Mouse (Mus musculus) retina, postnatal 1 day (tissue): ENCODE data around the gene Mbtps1.

Experiments used
- DNase-seq: peaks from one replicate; pipeline ENCODE4 v3.0.0-alpha.2; 2012

The Mbtps1 gene

DNA sequence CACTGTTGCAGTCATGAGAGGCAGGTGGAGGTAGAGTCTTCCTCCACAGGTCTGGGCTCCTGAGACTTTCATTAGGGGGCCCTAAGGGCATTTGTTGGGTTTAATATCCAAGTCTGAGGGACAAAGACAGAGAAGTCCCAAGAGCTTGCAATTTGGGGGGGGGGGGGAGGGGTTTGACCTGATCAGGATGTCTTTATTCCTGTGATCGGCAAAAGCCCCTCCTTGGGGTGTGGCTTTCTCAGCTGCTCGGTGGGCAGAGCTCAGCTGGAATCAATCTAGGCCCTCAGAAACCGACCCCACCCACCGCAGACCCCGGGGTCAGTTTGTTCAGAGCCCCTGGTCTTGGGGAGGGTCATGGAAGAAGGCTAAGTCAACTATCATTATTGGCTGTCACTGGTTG lies 56.9 kb downstream of the Mbtps1 start, which contains the start of gene Slc38a8:
Slc38a8 (minus strand) TSS at position 101 of the 400 bp plus-strand sequence.
- DNase-seq, result no peak

DNA sequence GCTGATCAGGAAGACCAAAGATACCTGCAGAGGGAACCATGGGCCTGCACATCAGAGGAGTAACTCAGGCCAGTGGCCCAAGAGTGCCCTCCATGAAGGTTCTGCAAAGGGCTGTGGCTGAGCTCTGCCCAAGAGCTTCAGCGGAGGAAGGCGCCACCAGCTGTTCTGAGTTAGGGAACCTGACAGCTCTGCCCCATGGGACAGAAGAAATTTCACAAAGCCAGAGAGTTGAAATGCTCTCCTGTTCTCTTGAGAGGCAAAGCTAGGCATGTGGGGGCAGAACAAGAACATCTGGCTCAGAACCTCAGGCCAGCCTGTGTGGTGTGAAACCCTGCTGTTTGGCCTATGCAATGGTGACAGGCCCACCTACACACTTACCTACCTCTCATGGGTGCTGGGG lies 58.7 kb downstream of the Mbtps1 start:
- no peak for DNase-seq

DNA sequence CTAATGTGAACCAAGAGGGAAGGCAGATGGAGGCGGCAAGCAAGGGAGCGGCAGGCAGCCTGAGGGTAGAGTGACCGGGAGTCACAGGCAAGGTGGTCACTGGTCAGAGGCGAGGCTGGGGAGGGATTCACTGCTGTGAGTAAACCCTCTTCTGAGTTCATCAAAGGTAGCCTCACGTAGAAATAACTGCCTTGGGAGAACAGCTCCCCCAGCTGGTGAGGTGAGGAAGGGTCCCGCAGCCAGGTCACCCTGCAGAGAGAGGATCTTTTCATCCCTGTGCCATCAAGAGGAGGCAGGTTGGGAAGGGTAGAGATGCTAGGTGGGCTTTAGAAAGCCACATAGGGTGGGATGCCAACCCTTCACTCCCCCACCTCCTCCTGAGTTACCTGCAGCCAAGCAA lies 61.7 kb downstream of the Mbtps1 start:
- no peak for DNase-seq

DNA sequence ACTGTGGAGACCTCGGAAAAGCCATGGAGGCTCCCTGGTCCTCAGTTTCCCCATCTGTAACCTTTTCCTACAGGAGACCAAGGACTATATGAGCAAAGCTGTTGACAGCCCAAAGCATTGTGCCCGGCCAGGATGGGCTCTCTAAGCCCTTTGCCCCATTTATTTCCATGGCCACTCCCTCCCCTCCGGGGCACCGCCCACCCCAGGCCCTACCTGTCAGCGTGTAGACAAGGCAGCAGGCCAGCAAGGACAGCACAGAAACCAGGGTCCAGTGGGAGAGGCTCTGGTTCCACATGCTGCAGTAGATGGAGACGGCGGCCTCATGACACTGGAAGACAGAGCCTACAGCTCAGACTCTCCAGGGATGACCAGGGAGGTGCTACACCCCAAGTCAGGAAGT lies 71.4 kb downstream of the Mbtps1 start:
- DNase-seq, result no peak

DNA sequence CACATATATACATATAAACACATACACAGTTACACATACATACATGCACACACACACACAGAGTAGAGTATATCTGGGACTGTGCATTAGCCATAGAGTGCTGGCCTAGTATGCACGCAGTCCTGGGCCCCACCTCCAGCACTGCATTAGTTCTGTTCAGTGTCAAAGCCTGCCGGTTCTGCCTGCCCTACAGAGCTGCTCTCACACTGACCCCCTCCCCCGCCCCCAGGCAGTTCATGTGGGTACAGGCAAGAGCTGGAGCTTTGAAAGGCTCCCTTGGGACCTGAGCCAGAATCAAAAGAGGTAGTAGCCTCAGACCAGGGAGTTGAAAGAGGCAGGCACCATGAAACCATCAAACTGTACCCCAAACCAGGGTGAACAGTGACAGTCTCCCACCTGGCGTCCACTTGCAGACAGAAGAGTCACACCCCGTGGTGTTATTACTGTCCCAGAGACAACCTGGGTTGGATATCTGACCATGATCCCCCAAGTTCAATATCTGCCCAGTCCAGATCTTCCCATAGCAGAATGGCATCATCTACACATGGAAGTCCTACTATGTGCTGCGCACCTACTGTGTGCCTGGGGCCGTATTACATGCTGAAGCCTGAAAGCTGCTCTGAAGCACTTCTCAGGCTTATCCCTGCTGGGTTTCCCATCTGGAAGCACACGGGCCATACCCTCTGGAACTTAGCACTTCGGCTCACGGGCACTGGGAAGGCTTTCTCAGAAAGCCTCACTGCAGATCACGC lies 74.2 kb downstream of the Mbtps1 start:
- DNase-seq, result peak; percentile 34

DNA sequence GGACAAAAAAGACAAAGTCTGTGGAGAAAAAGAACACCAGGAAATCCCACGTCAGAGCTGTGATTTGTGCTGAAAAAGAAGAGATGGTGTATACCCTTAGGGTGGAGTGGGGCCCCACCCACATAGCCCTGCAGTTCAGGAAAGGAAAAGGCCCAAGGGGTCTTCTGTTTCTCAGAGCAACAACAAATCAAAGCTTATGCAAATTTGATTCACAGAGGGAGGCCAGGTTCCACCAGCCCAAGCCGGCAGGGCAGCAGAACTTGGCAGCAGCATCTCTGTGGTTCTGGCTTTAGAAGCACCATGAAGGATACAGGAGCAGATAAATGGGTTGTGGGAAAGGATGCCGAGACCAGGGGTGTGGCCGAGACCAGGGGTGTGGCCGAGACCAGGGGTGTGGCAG lies 79.9 kb downstream of the Mbtps1 start:
- no peak for DNase-seq

DNA sequence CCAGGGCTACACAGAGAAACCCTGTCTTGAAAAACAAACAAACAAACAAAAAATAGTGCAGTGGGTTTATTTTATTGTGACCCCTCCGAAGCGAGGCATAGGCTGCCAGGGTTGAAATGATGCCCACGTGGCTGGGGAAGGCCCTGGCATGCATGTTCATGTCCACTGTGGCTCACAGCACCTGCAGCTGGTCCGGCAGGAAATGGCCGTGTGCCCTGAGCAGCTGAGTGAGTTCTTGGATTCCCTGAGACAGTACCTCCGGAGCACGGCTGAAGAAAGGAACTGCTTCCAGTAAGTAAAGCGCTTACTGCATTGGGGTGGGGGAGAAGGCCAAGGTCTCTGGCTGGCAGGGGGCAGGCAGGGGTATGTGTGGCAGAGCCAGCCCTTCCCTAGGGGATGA lies 90.4 kb downstream of the Mbtps1 start:
- DNase-seq, result no peak

DNA sequence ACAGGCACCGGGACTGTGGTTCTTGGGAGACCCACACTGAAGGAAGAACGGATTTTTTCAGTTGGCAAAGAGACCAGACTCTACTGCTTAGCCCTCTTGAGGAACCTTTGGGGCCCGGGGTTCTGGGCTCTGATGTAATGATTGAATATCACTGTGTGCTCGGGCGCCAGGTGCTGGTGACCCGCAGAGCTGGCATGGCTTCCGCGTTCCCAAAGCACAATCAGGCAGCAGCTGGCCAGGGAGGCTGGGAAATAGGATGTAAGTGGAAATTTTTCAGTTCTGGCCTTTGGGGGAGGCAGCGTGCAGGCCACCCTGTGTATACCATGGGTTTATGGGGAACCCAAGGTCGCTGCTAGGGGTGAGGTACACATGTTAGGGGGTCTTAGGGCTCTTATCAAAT lies 91.7 kb downstream of the Mbtps1 start:
- DNase-seq, result peak; percentile 30

DNA sequence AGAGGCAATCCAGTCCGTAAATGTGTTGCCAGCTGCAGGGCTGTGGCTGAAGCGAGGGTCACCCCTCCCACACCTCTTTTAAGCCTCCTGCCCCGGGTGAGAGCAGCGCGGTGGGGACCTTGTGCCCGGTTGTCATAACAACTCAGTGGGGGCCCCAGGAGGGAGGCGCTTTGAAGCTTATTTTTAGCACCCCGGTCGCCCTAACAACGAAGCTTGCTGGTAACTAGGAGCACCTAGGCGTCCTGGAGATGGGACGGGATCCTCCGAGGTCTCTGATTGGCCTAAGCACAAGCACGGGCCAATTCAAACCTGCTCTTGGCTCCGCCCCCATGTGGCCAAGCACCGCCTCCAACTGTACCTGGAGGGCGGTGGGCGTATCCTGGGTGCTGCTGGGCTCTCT lies 92.4 kb downstream of the Mbtps1 start:
- DNase-seq, result peak; percentile 73

DNA sequence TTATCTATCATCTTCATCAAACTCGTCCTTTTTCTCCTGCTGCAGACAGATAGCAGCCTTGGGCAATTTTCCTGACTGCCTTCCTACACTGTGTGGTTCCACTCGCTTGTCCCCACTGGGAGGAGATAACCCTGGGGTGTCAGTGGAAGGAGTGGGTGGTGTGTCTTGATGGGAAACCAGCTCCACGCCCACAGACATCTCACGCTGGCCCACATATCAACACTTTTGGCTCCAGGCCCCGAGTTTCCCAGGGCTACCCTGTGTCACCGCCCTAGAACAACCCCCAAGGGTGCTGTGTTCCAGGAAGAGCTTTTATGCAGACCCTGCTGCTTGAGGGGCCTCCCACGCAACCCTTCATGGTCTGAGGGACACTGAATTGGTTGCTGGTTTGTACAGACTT lies 94.8 kb downstream of the Mbtps1 start:
- DNase-seq, result peak; percentile 23

DNA sequence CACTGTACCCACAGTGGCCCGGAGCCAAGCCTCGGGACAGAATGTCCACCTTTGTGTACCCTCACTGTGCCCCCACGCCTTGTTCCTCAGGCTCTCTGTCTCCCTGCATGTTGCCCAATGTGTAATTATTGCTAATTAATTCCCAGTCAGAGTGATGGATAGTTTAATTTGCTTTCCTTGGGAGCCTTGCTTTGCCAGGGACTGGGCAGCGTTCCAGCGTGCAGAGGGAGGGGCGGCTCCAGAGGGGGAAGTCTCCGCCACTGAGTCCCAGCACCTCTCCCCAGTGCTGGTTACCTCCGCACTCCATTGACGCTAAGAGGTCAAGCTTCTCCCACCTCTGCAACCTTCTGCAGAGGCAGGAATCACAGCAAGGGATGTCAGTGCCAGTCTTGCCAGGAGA lies 97.2 kb downstream of the Mbtps1 start:
- peak; percentile 79 for DNase-seq

DNA sequence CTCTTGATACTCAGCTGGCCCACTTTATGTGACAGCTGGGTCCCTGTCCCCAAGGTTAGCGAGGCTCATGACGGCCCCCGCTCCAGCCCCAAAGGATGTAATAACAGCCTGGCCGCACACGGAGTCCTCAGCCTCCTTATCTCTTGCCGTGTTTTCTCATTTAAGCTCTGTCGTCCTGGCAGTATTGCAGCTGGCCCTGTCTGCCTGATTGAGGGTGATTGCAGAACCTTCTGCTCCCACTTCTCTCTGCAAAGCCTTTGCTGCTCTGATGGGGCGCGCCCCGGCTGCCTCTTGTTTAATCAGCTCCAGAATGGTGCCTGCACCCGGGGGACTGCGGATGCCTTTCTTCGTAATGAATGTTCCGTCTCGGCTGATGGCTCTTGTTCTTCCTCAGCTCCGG lies 98.8 kb downstream of the Mbtps1 start:
- peak; percentile 49 for DNase-seq
